Mouse (Mus musculus) CH12.LX (cell line): ENCODE measurements at regions not wholly inside any gene's neighbourhood (a gene's known extent, or its start where the extent isn't known, plus 50 kb on each side); places are given as distances from the start of the nearest gene placed in this dataset.
"Not testable (repeated sequence)": the region's sequence is repeated elsewhere in the genome, so short reads cannot be mapped to it uniquely, and the experiment has no call there.

Experiments
- DNase-seq: peaks from one replicate; pipeline ENCODE4 v3.0.0-alpha.2; 2013; ENCODE audit errors: extremely low read depth
- H3K27ac ChIP-seq: 2 replicates; pipeline ENCODE4 v1.5.1; 2012; ENCODE audit warnings: low read depth, mild to moderate bottlenecking, control low read depth, moderate library complexity; ENCODE audit not compliant: insufficient read depth
- H3K27me3 ChIP-seq: replicated peaks from 2 replicates; pipeline ENCODE3; 2012; ENCODE audit warnings: inconsistent platforms
- H3K36me3 ChIP-seq, 2 experiments: replicated peaks in 1 of 2; 2 replicates each; pipeline versions ENCODE3 to v1.6.1; 2012; ENCODE audit warnings: inconsistent platforms in 1 of 2, low read length in 1 of 2, mild to moderate bottlenecking in 1 of 2, mixed read lengths in 1 of 2, moderate library complexity in 1 of 2; ENCODE audit not compliant: control insufficient read depth in 1 of 2, insufficient read depth in 1 of 2
- H3K4me1 ChIP-seq, 2 experiments: 2 replicates each; pipeline ENCODE4 v1.6.1; 2012; ENCODE audit warnings: inconsistent platforms in 1 of 2, moderate library complexity in 1 of 2; ENCODE audit not compliant: insufficient read depth in 2 of 2, control insufficient read depth in 1 of 2
- H3K4me2 ChIP-seq: 2 replicates; pipeline ENCODE4 v1.6.1; 2012; ENCODE audit warnings: low read depth, mild to moderate bottlenecking, control low read depth; ENCODE audit not compliant: poor library complexity, insufficient read depth, severe bottlenecking
- H3K4me3 ChIP-seq, 3 experiments: fragments of 150-350 bp in 1 of 3; sonication (generic) in 1 of 3; replicated peaks in 1 of 3; 2 replicates each; pipeline versions ENCODE3 to v1.5.1; 2011 to 2012; ENCODE audit warnings: low read depth in 2 of 3, low read length in 2 of 3, mild to moderate bottlenecking in 2 of 3, moderate library complexity in 2 of 3, control low read depth in 1 of 3, improper control_type of control experiment in 1 of 3, inconsistent platforms in 1 of 3, mixed read lengths in 1 of 3; ENCODE audit not compliant: poor library complexity in 1 of 3
- H3K79me2 ChIP-seq: replicated peaks from 2 replicates; pipeline ENCODE4 v1.6.1; 2012; ENCODE audit warnings: mild to moderate bottlenecking, moderate library complexity; ENCODE audit not compliant: control insufficient read depth, poor library complexity, insufficient read depth, severe bottlenecking; ENCODE audit errors: extremely low read depth
- H3K9ac ChIP-seq: 2 replicates; pipeline ENCODE4 v1.6.1; 2012; ENCODE audit warnings: low read depth, mild to moderate bottlenecking, control low read depth, moderate library complexity; ENCODE audit not compliant: insufficient read depth
- H3K9me3 ChIP-seq: replicated peaks from 2 replicates; pipeline ENCODE3; 2012; ENCODE audit warnings: low read length, inconsistent platforms, mixed read lengths
- CTCF ChIP-seq, 2 experiments: IDR thresholded peaks in 1 of 2; conservative IDR thresholded peaks in 1 of 2; 2 replicates each; pipeline ENCODE4 v1.5.1; 2011 to 2012; ENCODE audit warnings: low read depth in 2 of 2, low read length in 2 of 2, improper control_type of control experiment in 1 of 2, inconsistent platforms in 1 of 2, mild to moderate bottlenecking in 1 of 2, moderate library complexity in 1 of 2
- E2F4 ChIP-seq: IDR thresholded peaks from 2 replicates; pipeline ENCODE4 v1.6.1; 2011; ENCODE audit warnings: low read depth, low read length, improper control_type of control experiment; ENCODE audit not compliant: insufficient replicate concordance
- HCFC1 ChIP-seq: IDR thresholded peaks from 2 replicates; pipeline ENCODE4 v1.6.1; 2012; ENCODE audit warnings: low read depth, mild to moderate bottlenecking, inconsistent platforms, low read length, improper control_type of control experiment
- KAT2A ChIP-seq: IDR thresholded peaks from 2 replicates; pipeline ENCODE4 v1.6.1; 2012; ENCODE audit warnings: low read length, improper control_type of control experiment, inconsistent platforms; ENCODE audit not compliant: insufficient replicate concordance
- MEF2A ChIP-seq: IDR thresholded peaks from 2 replicates; pipeline ENCODE4 v1.6.1; 2014; ENCODE audit warnings: low read depth, mild to moderate bottlenecking, inconsistent platforms, low read length, improper control_type of control experiment, borderline replicate concordance
- MYC ChIP-seq: IDR thresholded peaks from 2 replicates; pipeline ENCODE4 v1.6.1; 2011; ENCODE audit warnings: low read depth, mild to moderate bottlenecking, improper control_type of control experiment, low read length
- NRF1 ChIP-seq: IDR thresholded peaks from 2 replicates; pipeline ENCODE4 v1.6.1; 2014; ENCODE audit warnings: low read depth, mild to moderate bottlenecking, inconsistent platforms, low read length, improper control_type of control experiment, moderate library complexity
- POLR2A ChIP-seq: IDR thresholded peaks from 2 replicates; pipeline ENCODE4 v1.6.1; 2011; ENCODE audit warnings: low read depth, mild to moderate bottlenecking, improper control_type of control experiment, low read length
- SIN3A ChIP-seq: IDR thresholded peaks from 2 replicates; pipeline ENCODE4 v1.6.1; 2012; ENCODE audit warnings: low read length, improper control_type of control experiment, inconsistent platforms
- UBTF ChIP-seq: IDR thresholded peaks from 2 replicates; pipeline ENCODE4 v1.6.1; 2012; ENCODE audit warnings: low read depth, mild to moderate bottlenecking, inconsistent platforms, low read length, improper control_type of control experiment, moderate library complexity
- USF2 ChIP-seq: conservative IDR thresholded peaks from 2 replicates; pipeline ENCODE4 v1.6.1; 2011; ENCODE audit warnings: low read depth, low read length, improper control_type of control experiment
- ZKSCAN1 ChIP-seq: IDR thresholded peaks from 2 replicates; pipeline ENCODE4 v1.6.1; 2012; ENCODE audit warnings: low read depth, inconsistent platforms, low read length, improper control_type of control experiment, borderline replicate concordance
- ZNF384 ChIP-seq: IDR thresholded peaks from 2 replicates; pipeline ENCODE4 v1.6.1; 2012; ENCODE audit warnings: low read depth, low read length, improper control_type of control experiment, inconsistent platforms
- dilution Hi-C: fragments of 300-500 bp; cut with MboI; formaldehyde crosslinking; loops from 2 replicates; pipeline ENCODE4 v1.14.3; 2020; ENCODE audit warnings: low sequenced_read_pairs; ENCODE audit not compliant: extremely low pct_unique_long_range_greater_than_20kb, extremely low pct_ligation_motif_present
- in situ Hi-C: fragments of 300-500 bp; cut with MboI; formaldehyde crosslinking; loops from 3 replicates; pipeline ENCODE4 v1.14.3; 2019; ENCODE audit warnings: low sequenced_read_pairs, low pct_ligation_motif_present, low pct_unique_long_range_greater_than_20kb, mixed read lengths

- no peaks in the 10 kb centered on the region for H3K4me1 ChIP-seq
- H3K27me3 ChIP-seq: no peaks in the 10 kb centered on the region
- no peak overlapping the region for H3K27ac ChIP-seq
- dilution Hi-C loops (no loop called here), in situ Hi-C loops (no loop called here)
- H3K4me3 ChIP-seq: no peak overlapping the region
- TF ChIP-seq UBTF: no peak
- TF ChIP-seq CTCF (conservative IDR thresholded peaks at IDR 0.05 in 1 of 2, IDR thresholded peaks at IDR 0.05 in 1 of 2; ENCODE audit: low read depth in 2 of 2, low read length in 2 of 2): no peak
- TF ChIP-seq SIN3A: no peak
- TF ChIP-seq ZNF384: no peak
- no peak for TF ChIP-seq E2F4
- TF ChIP-seq USF2: no peak
- TF ChIP-seq MEF2A: no peak
- DNase-seq: no peak
- no peak overlapping the region for H3K9ac ChIP-seq
- H3K4me2 ChIP-seq: no peak overlapping the region
- H3K36me3 ChIP-seq: no peaks in the 10 kb centered on the region
- H3K9me3 ChIP-seq: peaks cover 10% of the 10 kb centered on the region
- H3K79me2 ChIP-seq: no peaks in the 10 kb centered on the region
These were observed 114.6 kb upstream of the Gm21293 start for GRCm38 (mm10) chr10:104028162-104028561.

GRCm38 (mm10) chr10:104032771-104033170 lies 110.0 kb upstream of the Gm21293 start:
- dilution Hi-C loops (no loop called here), in situ Hi-C loops (no loop called here)
- no peak overlapping the region for H3K4me3 ChIP-seq
- H3K27ac ChIP-seq: no peak overlapping the region
- H3K36me3 ChIP-seq: no peaks in the 10 kb centered on the region
- no peak for DNase-seq
- peaks cover 15% of the 10 kb centered on the region for H3K9me3 ChIP-seq
- no peak overlapping the region for H3K9ac ChIP-seq
- no peaks in the 10 kb centered on the region for H3K79me2 ChIP-seq
- TF ChIP-seq MYC (no peak), KAT2A (no peak), NRF1 (no peak), HCFC1 (no peak), ZKSCAN1 (no peak), POLR2A (no peak)
- no peaks in the 10 kb centered on the region for H3K27me3 ChIP-seq
- no peak overlapping the region for H3K4me2 ChIP-seq
- H3K4me1 ChIP-seq: no peaks in the 10 kb centered on the region

- DNase-seq, dilution Hi-C loops, H3K36me3 ChIP-seq, H3K4me3 ChIP-seq, H3K4me1 ChIP-seq, H3K27ac ChIP-seq, H3K79me2 ChIP-seq, H3K4me2 ChIP-seq, H3K9ac ChIP-seq, H3K27me3 ChIP-seq, in situ Hi-C loops: not testable (repeated sequence)
- peaks cover 26% of the 10 kb centered on the region for H3K9me3 ChIP-seq
These were observed 100.9 kb upstream of the Gm21293 start for GRCm38 (mm10) chr10:104041729-104042386.
